Mouse (Mus musculus): ENCODE measurements at regions not wholly inside any gene's neighbourhood (a gene's known extent, or its start where the extent isn't known, plus 50 kb on each side); places are given as distances from the start of the nearest gene placed in this dataset.

GRCm38 (mm10) chr15:71358189-71358790 is 2476.1 kb upstream of the Gm6569 start:
- TF ChIP-seq CTCF (conservative IDR thresholded peaks at IDR 0.05; ENCODE audit: insufficient read depth, insufficient read length, low read depth, low read length) (no peak), POLR2A (IDR thresholded peaks at IDR 0.05; ENCODE audit: low read depth, low read length) (no peak)
- H3K27ac ChIP-seq (ENCODE audit: insufficient read depth, low read depth, low read length): no peak overlapping the region
- H3K27me3 ChIP-seq (replicated peaks; ENCODE audit: control insufficient read depth, insufficient read depth, low read length): no peaks in the 10 kb centered on the region
- no peaks in the 10 kb centered on the region for H3K36me3 ChIP-seq (ENCODE audit: control insufficient read depth, insufficient read depth, low read length)
- no peak overlapping the region for H3K4me3 ChIP-seq (ENCODE audit: insufficient read depth, low read depth, low read length)
- H3K4me1 ChIP-seq (ENCODE audit: control insufficient read depth, insufficient read depth, low read length): no peaks in the 10 kb centered on the region
- DNase-seq: no peak
- WGBS: 69% methylated on average over 4 of the region's 4 CpGs

DNA sequence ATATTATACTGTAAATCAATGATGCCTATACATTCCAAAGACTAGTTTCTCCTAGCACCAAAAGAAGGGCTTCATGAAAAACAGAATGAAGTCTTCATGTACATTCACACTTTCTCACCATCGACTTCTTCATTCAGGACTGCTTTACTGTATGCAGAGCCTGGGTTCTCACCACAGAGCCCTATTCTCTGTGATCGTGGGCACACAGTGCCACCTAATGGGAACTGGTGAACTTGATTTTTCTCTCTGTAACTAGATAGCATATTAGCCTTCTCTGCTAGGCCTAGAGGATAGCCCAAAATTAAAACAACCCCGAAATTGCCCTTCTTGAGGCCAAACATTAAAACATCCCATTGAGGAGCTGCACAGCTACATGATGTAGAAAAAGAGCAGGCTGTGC is 2458.6 kb upstream of the Gm6569 start:
- TF ChIP-seq CTCF (conservative IDR thresholded peaks at IDR 0.05; ENCODE audit: insufficient read depth, insufficient read length, low read depth, low read length) (0 out of 2 replicates have a peak, but pooled peaks have one; percentile 17), POLR2A (IDR thresholded peaks at IDR 0.05; ENCODE audit: low read depth, low read length) (no peak)
- no peak overlapping the region for H3K4me3 ChIP-seq (ENCODE audit: insufficient read depth, low read depth, low read length)
- no peak overlapping the region for H3K27ac ChIP-seq (ENCODE audit: insufficient read depth, low read depth, low read length)
- no peaks in the 10 kb centered on the region for H3K4me1 ChIP-seq (ENCODE audit: control insufficient read depth, insufficient read depth, low read length)
- WGBS: 32% methylated on average over 3 of the region's 3 CpGs
- DNase-seq: peak; percentile 1
- no peaks in the 10 kb centered on the region for H3K36me3 ChIP-seq (ENCODE audit: control insufficient read depth, insufficient read depth, low read length)
- H3K27me3 ChIP-seq (replicated peaks; ENCODE audit: control insufficient read depth, insufficient read depth, low read length): no peaks in the 10 kb centered on the region
